Mouse (Mus musculus): ENCODE measurements around the gene Gm45785. TPM values are rescaled to one million over a fixed set of nuclear protein-coding genes. Genes with fewer than 3 reads are reported as not detected.
A peak's percentile ranks its signal among the peaks of the same experiment; 100 is the strongest.

Gene Gm45785
- polyA plus RNA-seq, 1 experiment from 2014 or later, result not detected

GRCm38 (mm10) chr7:140881696-140882468 lies 25.8 kb upstream of the Gm45785 start, which contains the start of the genes Psmd13 and Sirt3:
Gene Psmd13, plus strand, starts transcription at chr7:140881968.
Gene Sirt3, minus strand, starts transcription at chr7:140882309.
- Histone ChIP-seq H3K4me2 (peak within 1 kb of the TSS; percentile 74), H3K36me3 (peaks cover 16% of the 10 kb centered on the region), H3K27me3 (replicated peaks) (no peaks in the 10 kb centered on the region), H3K27ac (replicated peaks) (peak within 1 kb of the TSS; percentile 90), H3K4me1 (peaks cover 26% of the 10 kb centered on the region), H3K9me3 (replicated peaks) (no peaks in the 10 kb centered on the region), H3K9ac (replicated peaks) (peak within 1 kb of the TSS; percentile 72), H3K4me3 (replicated peaks) (peak within 1 kb of the TSS; percentile 75)
- WGBS, result under 1% methylated on average over 59 of the region's 59 CpGs
- peak; percentile 96 for ATAC-seq (ENCODE audit: low FRiP score)

- peaks cover 26% of the 10 kb centered on the region for H3K4me1 ChIP-seq
- H3K27me3 ChIP-seq (replicated peaks), result no peaks in the 10 kb centered on the region
- H3K36me3 ChIP-seq, result peaks cover 14% of the 10 kb centered on the region
- H3K27ac ChIP-seq (replicated peaks), result peak overlapping the region; percentile 90
- no peaks in the 10 kb centered on the region for H3K9me3 ChIP-seq (replicated peaks)
- H3K9ac ChIP-seq (replicated peaks), result peak overlapping the region; percentile 72
- ATAC-seq (ENCODE audit: low FRiP score), result no peak
- H3K4me3 ChIP-seq (replicated peaks), result peak overlapping the region; percentile 75
- WGBS, result 22% methylated on average over 8 of the region's 8 CpGs
- peak overlapping the region; percentile 74 for H3K4me2 ChIP-seq
These were observed 24.9 kb upstream of the Gm45785 start for GRCm38 (mm10) chr7:140880865-140881515.

GRCm38 (mm10) chr7:140880419-140880818 lies 24.3 kb upstream of the Gm45785 start:
- H3K4me2 ChIP-seq, result peak overlapping the region; percentile 74
- H3K4me3 ChIP-seq (replicated peaks), result 0 out of 2 replicates have a peak overlapping the region, but pooled peaks have one; percentile 75
- ATAC-seq (ENCODE audit: low FRiP score), result no peak
- H3K27me3 ChIP-seq (replicated peaks), result no peaks in the 10 kb centered on the region
- H3K27ac ChIP-seq (replicated peaks), result no peak overlapping the region
- no peak overlapping the region for H3K9ac ChIP-seq (replicated peaks)
- peaks cover 16% of the 10 kb centered on the region; the same call in 1 of the 2 replicates for H3K36me3 ChIP-seq
- WGBS, result 91% methylated on average over 3 of the region's 3 CpGs
- no peaks in the 10 kb centered on the region for H3K9me3 ChIP-seq (replicated peaks)
- H3K4me1 ChIP-seq, result peaks cover 26% of the 10 kb centered on the region

GRCm38 (mm10) chr7:140879355-140879754 lies 23.2 kb upstream of the Gm45785 start:
- Histone ChIP-seq H3K27ac (replicated peaks) (no peak overlapping the region), H3K9ac (replicated peaks) (no peak overlapping the region), H3K4me1 (peaks cover 26% of the 10 kb centered on the region), H3K36me3 (peaks cover 25% of the 10 kb centered on the region), H3K27me3 (replicated peaks) (no peaks in the 10 kb centered on the region), H3K4me2 (no peak overlapping the region), H3K9me3 (replicated peaks) (no peaks in the 10 kb centered on the region), H3K4me3 (replicated peaks) (no peak overlapping the region)
- no peak for ATAC-seq (ENCODE audit: low FRiP score)
- WGBS, result 92% methylated on average over 7 of the region's 7 CpGs

GRCm38 (mm10) chr7:140877364-140877763 lies 21.2 kb upstream of the Gm45785 start:
- Histone ChIP-seq H3K9me3 (replicated peaks) (no peaks in the 10 kb centered on the region), H3K27me3 (replicated peaks) (no peaks in the 10 kb centered on the region), H3K9ac (replicated peaks) (no peak overlapping the region), H3K4me2 (no peak overlapping the region), H3K4me3 (replicated peaks) (no peak overlapping the region), H3K27ac (replicated peaks) (no peak overlapping the region), H3K4me1 (peaks cover 13% of the 10 kb centered on the region), H3K36me3 (peaks cover 37% of the 10 kb centered on the region)
- no peak for ATAC-seq (ENCODE audit: low FRiP score)
- WGBS, result 84% methylated on average over 6 of the region's 6 CpGs

GRCm38 (mm10) chr7:140874224-140874623 lies 18.1 kb upstream of the Gm45785 start:
- no peak overlapping the region for H3K4me3 ChIP-seq (replicated peaks)
- peaks cover 46% of the 10 kb centered on the region for H3K36me3 ChIP-seq
- WGBS, result 89% methylated on average over 4 of the region's 4 CpGs
- H3K9me3 ChIP-seq (replicated peaks), result no peaks in the 10 kb centered on the region
- H3K27me3 ChIP-seq (replicated peaks), result no peaks in the 10 kb centered on the region
- no peak overlapping the region for H3K4me2 ChIP-seq
- no peaks in the 10 kb centered on the region for H3K4me1 ChIP-seq
- H3K27ac ChIP-seq (replicated peaks), result no peak overlapping the region
- no peak overlapping the region for H3K9ac ChIP-seq (replicated peaks)
- ATAC-seq (ENCODE audit: low FRiP score), result no peak

- 91% methylated on average over 12 of the region's 12 CpGs for WGBS
- Histone ChIP-seq H3K9me3 (replicated peaks) (no peaks in the 10 kb centered on the region), H3K4me3 (replicated peaks) (no peak overlapping the region), H3K4me1 (peaks cover 5% of the 10 kb centered on the region), H3K9ac (replicated peaks) (no peak overlapping the region), H3K27ac (replicated peaks) (no peak overlapping the region), H3K4me2 (no peak overlapping the region), H3K27me3 (replicated peaks) (no peaks in the 10 kb centered on the region), H3K36me3 (peaks cover 52% of the 10 kb centered on the region)
- no peak for ATAC-seq (ENCODE audit: low FRiP score)
These were observed 8.6 kb upstream of the Gm45785 start for GRCm38 (mm10) chr7:140864761-140865160.

- H3K4me1 ChIP-seq, result peaks cover 28% of the 10 kb centered on the region
- H3K27me3 ChIP-seq (replicated peaks), result no peaks in the 10 kb centered on the region
- H3K4me2 ChIP-seq, result no peak overlapping the region
- no peak overlapping the region for H3K9ac ChIP-seq (replicated peaks)
- H3K9me3 ChIP-seq (replicated peaks), result no peaks in the 10 kb centered on the region
- WGBS, result 94% methylated on average over 5 of the region's 5 CpGs
- no peak for ATAC-seq (ENCODE audit: low FRiP score)
- H3K36me3 ChIP-seq, result peaks cover 56% of the 10 kb centered on the region
- H3K4me3 ChIP-seq (replicated peaks), result no peak overlapping the region
- H3K27ac ChIP-seq (replicated peaks), result no peak overlapping the region
These were observed 4.6 kb upstream of the Gm45785 start for GRCm38 (mm10) chr7:140860728-140861127.

GRCm38 (mm10) chr7:140859997-140860396 lies 3.9 kb upstream of the Gm45785 start:
- no peak overlapping the region for H3K9ac ChIP-seq (replicated peaks)
- peaks cover 35% of the 10 kb centered on the region for H3K4me1 ChIP-seq
- H3K4me2 ChIP-seq, result no peak overlapping the region
- H3K27ac ChIP-seq (replicated peaks), result no peak overlapping the region
- no peak overlapping the region for H3K4me3 ChIP-seq (replicated peaks)
- H3K36me3 ChIP-seq, result peaks cover 56% of the 10 kb centered on the region
- no peaks in the 10 kb centered on the region for H3K27me3 ChIP-seq (replicated peaks)
- no peak for ATAC-seq (ENCODE audit: low FRiP score)
- WGBS, result 73% methylated on average over 6 of the region's 6 CpGs
- no peaks in the 10 kb centered on the region for H3K9me3 ChIP-seq (replicated peaks)

GRCm38 (mm10) chr7:140858746-140859145 lies 2.6 kb upstream of the Gm45785 start:
- Histone ChIP-seq H3K27ac (replicated peaks) (no peak overlapping the region), H3K27me3 (replicated peaks) (no peaks in the 10 kb centered on the region), H3K4me3 (replicated peaks) (peak overlapping the region; percentile 95), H3K4me1 (peaks cover 38% of the 10 kb centered on the region), H3K9me3 (replicated peaks) (no peaks in the 10 kb centered on the region), H3K9ac (replicated peaks) (no peak overlapping the region), H3K4me2 (peak overlapping the region; percentile 95), H3K36me3 (peaks cover 57% of the 10 kb centered on the region)
- 95% methylated on average over 8 of the region's 8 CpGs for WGBS
- ATAC-seq (ENCODE audit: low FRiP score), result no peak

- H3K9me3 ChIP-seq (replicated peaks), result no peaks in the 10 kb centered on the region
- no peaks in the 10 kb centered on the region for H3K27me3 ChIP-seq (replicated peaks)
- H3K4me2 ChIP-seq, result peak within 1 kb of the TSS; percentile 95
- peak within 1 kb of the TSS; percentile 93 for H3K27ac ChIP-seq (replicated peaks)
- WGBS, result 36% methylated on average over 40 of the region's 40 CpGs
- peak within 1 kb of the TSS; percentile 95 for H3K4me3 ChIP-seq (replicated peaks)
- H3K36me3 ChIP-seq, result peaks cover 57% of the 10 kb centered on the region
- peaks cover 38% of the 10 kb centered on the region for H3K4me1 ChIP-seq
- H3K9ac ChIP-seq (replicated peaks), result peak within 1 kb of the TSS; percentile 94
- peak; percentile 48 for ATAC-seq (ENCODE audit: low FRiP score)
These were observed 1.7 kb upstream of the Gm45785 start, which contains the start of gene Bet1l for GRCm38 (mm10) chr7:140857550-140858505. Gene Bet1l, minus strand, starts transcription at chr7:140857577.
